Mouse (Mus musculus): ENCODE measurements around the gene Hsd3b7. TPM values are rescaled to one million over a fixed set of nuclear protein-coding genes. Genes with fewer than 3 reads are reported as not detected.
"Not testable (repeated sequence)": the region's sequence is repeated elsewhere in the genome, so short reads cannot be mapped to it uniquely, and the experiment has no call there.

The Hsd3b7 gene
- polyA plus RNA-seq, 1 experiment from 2014 or later = 80.3 TPM

- peaks cover 14% of the 10 kb centered on the region for H3K4me1 ChIP-seq (ENCODE audit: control insufficient read depth, low read depth, low read length)
- WGBS (ENCODE audit: insufficient replicate concordance) = 77% methylated on average over 2 of the region's 2 CpGs
- ATAC-seq (ENCODE audit: low read depth); H3K4me2 ChIP-seq (ENCODE audit: low read depth, low read length); H3K9ac ChIP-seq (ENCODE audit: low read depth, low read length); H3K9me3 ChIP-seq (replicated peaks; ENCODE audit: control insufficient read depth, low read length); H3K36me3 ChIP-seq (ENCODE audit: control insufficient read depth, insufficient read depth); H3K27me3 ChIP-seq (ENCODE audit: control insufficient read depth, insufficient read depth, low read depth, low read length); H3K27ac ChIP-seq (ENCODE audit: low read length); H3K4me3 ChIP-seq (ENCODE audit: low read depth, low read length): not testable (repeated sequence)
Measured at GRCm38 (mm10) chr7:127840031-127840430, 39.6 kb downstream of the Hsd3b7 start.

GRCm38 (mm10) chr7:127840886-127841285 is 40.5 kb downstream of the Hsd3b7 start:
- Histone ChIP-seq H3K4me3 (ENCODE audit: low read depth, low read length) (peak overlapping the region; percentile 73), H3K27ac (ENCODE audit: low read length) (peak overlapping the region; percentile 82), H3K27me3 (ENCODE audit: control insufficient read depth, insufficient read depth, low read depth, low read length) (no peaks in the 10 kb centered on the region), H3K9ac (ENCODE audit: low read depth, low read length) (peak overlapping the region; percentile 76), H3K4me2 (ENCODE audit: low read depth, low read length) (peak overlapping the region; percentile 98), H3K4me1 (ENCODE audit: control insufficient read depth, low read depth, low read length) (peaks cover 14% of the 10 kb centered on the region), H3K9me3 (replicated peaks; ENCODE audit: control insufficient read depth, low read length) (no peaks in the 10 kb centered on the region), H3K36me3 (ENCODE audit: control insufficient read depth, insufficient read depth) (peaks cover 7% of the 10 kb centered on the region)
- 3% methylated on average over 15 of the region's 15 CpGs for WGBS (ENCODE audit: insufficient replicate concordance)
- ATAC-seq (ENCODE audit: low read depth) = peak; percentile 15; the same call in 1 of the 2 replicates

GRCm38 (mm10) chr7:127841340-127842000 is 41.1 kb downstream of the Hsd3b7 start:
- ATAC-seq (ENCODE audit: low read depth) = peak; percentile 87
- WGBS (ENCODE audit: insufficient replicate concordance) = under 1% methylated on average over 46 of the region's 46 CpGs

GRCm38 (mm10) chr7:127842001-127842718 is 41.8 kb downstream of the Hsd3b7 start:
- peak; percentile 72 for ATAC-seq (ENCODE audit: low read depth)
- Histone ChIP-seq H3K9ac (ENCODE audit: low read depth, low read length) (peak overlapping the region; percentile 76), H3K36me3 (ENCODE audit: control insufficient read depth, insufficient read depth) (peaks cover 7% of the 10 kb centered on the region), H3K9me3 (replicated peaks; ENCODE audit: control insufficient read depth, low read length) (no peaks in the 10 kb centered on the region), H3K4me3 (ENCODE audit: low read depth, low read length) (peak overlapping the region; percentile 73), H3K4me2 (ENCODE audit: low read depth, low read length) (peak overlapping the region; percentile 98), H3K27me3 (ENCODE audit: control insufficient read depth, insufficient read depth, low read depth, low read length) (no peaks in the 10 kb centered on the region), H3K27ac (ENCODE audit: low read length) (peak overlapping the region; percentile 82), H3K4me1 (ENCODE audit: control insufficient read depth, low read depth, low read length) (peaks cover 14% of the 10 kb centered on the region)
- WGBS (ENCODE audit: insufficient replicate concordance) = under 1% methylated on average over 40 of the region's 40 CpGs

More at GRCm38 (mm10) chr7:127841340-127842000, 41.1 kb downstream of the Hsd3b7 start:
- Histone ChIP-seq H3K4me1 (ENCODE audit: control insufficient read depth, low read depth, low read length) (peaks cover 14% of the 10 kb centered on the region), H3K27me3 (ENCODE audit: control insufficient read depth, insufficient read depth, low read depth, low read length) (no peaks in the 10 kb centered on the region), H3K9ac (ENCODE audit: low read depth, low read length) (peak overlapping the region; percentile 76), H3K36me3 (ENCODE audit: control insufficient read depth, insufficient read depth) (peaks cover 7% of the 10 kb centered on the region), H3K27ac (ENCODE audit: low read length) (peak overlapping the region; percentile 82), H3K9me3 (replicated peaks; ENCODE audit: control insufficient read depth, low read length) (no peaks in the 10 kb centered on the region), H3K4me3 (ENCODE audit: low read depth, low read length) (peak overlapping the region; percentile 73), H3K4me2 (ENCODE audit: low read depth, low read length) (peak overlapping the region; percentile 98)

GRCm38 (mm10) chr7:127849973-127850875 is 49.8 kb downstream of the Hsd3b7 start:
- Histone ChIP-seq H3K27me3 (ENCODE audit: control insufficient read depth, insufficient read depth, low read depth, low read length) (no peaks in the 10 kb centered on the region), H3K27ac (ENCODE audit: low read length) (no peak overlapping the region; the same call in 1 of the 2 replicates), H3K4me3 (ENCODE audit: low read depth, low read length) (no peak overlapping the region), H3K36me3 (ENCODE audit: control insufficient read depth, insufficient read depth) (no peaks in the 10 kb centered on the region; the same call in 1 of the 2 replicates), H3K9ac (ENCODE audit: low read depth, low read length) (no peak overlapping the region), H3K9me3 (replicated peaks; ENCODE audit: control insufficient read depth, low read length) (no peaks in the 10 kb centered on the region), H3K4me1 (ENCODE audit: control insufficient read depth, low read depth, low read length) (peaks cover 4% of the 10 kb centered on the region), H3K4me2 (ENCODE audit: low read depth, low read length) (no peak overlapping the region)
- WGBS (ENCODE audit: insufficient replicate concordance) = 31% methylated on average over 6 of the region's 6 CpGs
- peak; percentile 48 for ATAC-seq (ENCODE audit: low read depth)

GRCm38 (mm10) chr7:127850906-127851305 is 50.5 kb downstream of the Hsd3b7 start:
- no peak overlapping the region for H3K4me3 ChIP-seq (ENCODE audit: low read depth, low read length)
- no peak overlapping the region for H3K9ac ChIP-seq (ENCODE audit: low read depth, low read length)
- peaks cover 4% of the 10 kb centered on the region for H3K4me1 ChIP-seq (ENCODE audit: control insufficient read depth, low read depth, low read length)
- H3K27me3 ChIP-seq (ENCODE audit: control insufficient read depth, insufficient read depth, low read depth, low read length) = no peaks in the 10 kb centered on the region
- no peaks in the 10 kb centered on the region; the same call in 1 of the 2 replicates for H3K36me3 ChIP-seq (ENCODE audit: control insufficient read depth, insufficient read depth)
- no peak overlapping the region for H3K27ac ChIP-seq (ENCODE audit: low read length)
- no peak for ATAC-seq (ENCODE audit: low read depth)
- no peaks in the 10 kb centered on the region for H3K9me3 ChIP-seq (replicated peaks; ENCODE audit: control insufficient read depth, low read length)
- H3K4me2 ChIP-seq (ENCODE audit: low read depth, low read length) = no peak overlapping the region
- whole genome bisulfite sequencing (ENCODE audit: insufficient replicate concordance) = 60% methylated on average over 5 of the region's 5 CpGs

Other genes starting within 250 kb of the Hsd3b7 start
- gene Tmem265, start 239.2 kb upstream of the Hsd3b7 start, polyA plus RNA-seq (2015; fragmentation: Nextera tagmentation; extraction: Ambion mirVana) = 2.9 and 4.3 TPM in 2 replicates
- 19.7 and 21.1 TPM in 2 replicates for gene Phkg2, start 227.3 kb upstream of the Hsd3b7 start, polyA plus RNA-seq (2015; fragmentation: Nextera tagmentation; extraction: Ambion mirVana)
- 5.9 and 6.5 TPM in 2 replicates for gene Ccdc189, start 212.0 kb upstream of the Hsd3b7 start, polyA plus RNA-seq (2015; fragmentation: Nextera tagmentation; extraction: Ambion mirVana)
- 17.5 and 18.0 TPM in 2 replicates for gene Rnf40, start 211.8 kb upstream of the Hsd3b7 start, polyA plus RNA-seq (2015; fragmentation: Nextera tagmentation; extraction: Ambion mirVana)
- 1.4 and 2.1 TPM in 2 replicates for gene Zfp629, start 184.8 kb upstream of the Hsd3b7 start, polyA plus RNA-seq (2015; fragmentation: Nextera tagmentation; extraction: Ambion mirVana)
- 16.8 and 17.0 TPM in 2 replicates for gene Bcl7c, start 91.7 kb upstream of the Hsd3b7 start, polyA plus RNA-seq (2015; fragmentation: Nextera tagmentation; extraction: Ambion mirVana)
- gene Ctf1, start 87.9 kb upstream of the Hsd3b7 start, polyA plus RNA-seq (2015; fragmentation: Nextera tagmentation; extraction: Ambion mirVana) = 2.0 and 2.5 TPM in 2 replicates
- 0.05 TPM in 2 replicates for gene Ctf2, start 68.4 kb upstream of the Hsd3b7 start, polyA plus RNA-seq (2015; fragmentation: Nextera tagmentation; extraction: Ambion mirVana)
- 1.9 and 2.0 TPM in 2 replicates for gene Fbxl19, start 56.1 kb upstream of the Hsd3b7 start, polyA plus RNA-seq (2015; fragmentation: Nextera tagmentation; extraction: Ambion mirVana)
- 11.2 and 12.9 TPM in 2 replicates for gene Orai3, start 30.8 kb upstream of the Hsd3b7 start, polyA plus RNA-seq (2015; fragmentation: Nextera tagmentation; extraction: Ambion mirVana)
- 7.5 and 7.9 TPM in 2 replicates for gene Setd1a, start 23.9 kb upstream of the Hsd3b7 start, polyA plus RNA-seq (2015; fragmentation: Nextera tagmentation; extraction: Ambion mirVana)
- gene Gm49388, start 15.0 kb upstream of the Hsd3b7 start, polyA plus RNA-seq (2015; fragmentation: Nextera tagmentation; extraction: Ambion mirVana) = not detected in 2 replicates
- gene Stx4a, start 23.7 kb downstream of the Hsd3b7 start, polyA plus RNA-seq (2015; fragmentation: Nextera tagmentation; extraction: Ambion mirVana) = 11.8 TPM in 2 replicates
- gene Stx1b, start 23.9 kb downstream of the Hsd3b7 start, polyA plus RNA-seq (2015; fragmentation: Nextera tagmentation; extraction: Ambion mirVana) = 0.25 and 0.40 TPM in 2 replicates
- 4.8 and 4.9 TPM in 2 replicates for gene Zfp646, start 75.6 kb downstream of the Hsd3b7 start, polyA plus RNA-seq (2015; fragmentation: Nextera tagmentation; extraction: Ambion mirVana)
- 4.5 and 5.0 TPM in 2 replicates for gene Zfp668, start 76.2 kb downstream of the Hsd3b7 start, polyA plus RNA-seq (2015; fragmentation: Nextera tagmentation; extraction: Ambion mirVana)
- gene Prss53, start 90.4 kb downstream of the Hsd3b7 start, polyA plus RNA-seq (2015; fragmentation: Nextera tagmentation; extraction: Ambion mirVana) = 0.28 and 0.41 TPM in 2 replicates
- not detected in 2 replicates for gene Gm21974, start 94.8 kb downstream of the Hsd3b7 start, polyA plus RNA-seq (2015; fragmentation: Nextera tagmentation; extraction: Ambion mirVana)
- gene Vkorc1, start 95.0 kb downstream of the Hsd3b7 start, polyA plus RNA-seq (2015; fragmentation: Nextera tagmentation; extraction: Ambion mirVana) = 140 and 149 TPM in 2 replicates
- 45.9 and 51.1 TPM in 2 replicates for gene Bckdk, start 103.5 kb downstream of the Hsd3b7 start, polyA plus RNA-seq (2015; fragmentation: Nextera tagmentation; extraction: Ambion mirVana)
- 12.9 and 13.3 TPM in 2 replicates for gene Kat8, start 111.9 kb downstream of the Hsd3b7 start, polyA plus RNA-seq (2015; fragmentation: Nextera tagmentation; extraction: Ambion mirVana)
- gene Prss8, start 129.5 kb downstream of the Hsd3b7 start, polyA plus RNA-seq (2015; fragmentation: Nextera tagmentation; extraction: Ambion mirVana) = 14.8 and 18.5 TPM in 2 replicates
- gene Prss36, start 146.1 kb downstream of the Hsd3b7 start, polyA plus RNA-seq (2015; fragmentation: Nextera tagmentation; extraction: Ambion mirVana) = 2.9 and 3.0 TPM in 2 replicates
- gene Fus, start 166.9 kb downstream of the Hsd3b7 start, polyA plus RNA-seq (2015; fragmentation: Nextera tagmentation; extraction: Ambion mirVana) = 86.5 and 92.3 TPM in 2 replicates
- gene Pycard, start 193.3 kb downstream of the Hsd3b7 start, polyA plus RNA-seq (2015; fragmentation: Nextera tagmentation; extraction: Ambion mirVana) = 20.7 and 23.0 TPM in 2 replicates
- 0.15 and 0.32 TPM in 2 replicates for gene Trim72, start 203.3 kb downstream of the Hsd3b7 start, polyA plus RNA-seq (2015; fragmentation: Nextera tagmentation; extraction: Ambion mirVana)

All from liver, embryonic 16.5 days (tissue).